Mouse (Mus musculus) mature B cell (primary cell): ENCODE measurements around the gene Asb4.
"Not testable (repeated sequence)": the region's sequence is repeated elsewhere in the genome, so short reads cannot be mapped to it uniquely, and the experiment has no call there.

Experiments used
- in situ Hi-C: fragments of 300-500 bp; cut with MboI; formaldehyde crosslinking; loops from 2 replicates; pipeline ENCODE4 v1.14.3; 2019

Gene Asb4

DNA sequence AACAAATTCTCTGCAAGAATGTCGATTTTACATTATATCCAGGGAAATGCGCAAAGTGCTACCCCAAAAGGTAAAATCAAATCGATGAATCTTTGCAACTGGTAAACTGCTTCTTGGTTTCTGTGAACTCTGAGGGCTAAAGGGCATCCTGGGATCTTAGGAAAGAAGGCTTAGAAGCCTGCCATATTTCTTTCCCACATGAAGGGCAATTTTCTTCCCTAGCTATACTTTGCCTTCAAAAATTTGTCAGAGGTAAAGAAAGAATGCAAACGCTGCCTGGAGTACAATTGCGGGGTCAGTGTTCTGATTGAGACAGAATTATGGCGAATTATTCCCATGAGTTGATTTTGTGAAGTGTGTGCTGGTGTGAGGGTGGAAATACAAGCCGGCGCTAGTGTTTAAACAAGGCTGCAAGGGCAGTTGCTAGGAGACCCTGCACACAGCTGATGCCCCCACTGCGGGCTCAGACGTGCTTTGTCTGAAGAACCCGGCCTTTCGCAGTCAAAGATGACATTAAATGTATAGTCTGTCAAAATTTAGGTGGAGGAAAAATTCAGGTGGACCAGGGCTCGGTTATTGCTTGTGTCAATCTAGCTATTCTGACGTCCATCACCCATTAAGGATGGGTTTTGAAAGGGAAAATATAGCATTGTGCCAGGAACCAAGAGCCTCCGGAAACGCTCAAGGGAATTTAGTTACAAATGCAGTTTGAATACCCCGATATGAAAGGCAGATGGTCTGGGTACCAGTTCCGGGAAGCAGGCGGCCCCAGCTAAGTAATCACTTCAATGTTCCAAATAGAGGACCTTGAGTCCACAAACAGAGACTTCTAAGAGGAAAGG lies at the start of gene Asb4:
Asb4 (plus strand) TSS at position 51 of the 842 bp plus-strand sequence.
- in situ Hi-C loops: loop anchor here (25.0 kb wide), 2 partner anchors 796 to 1871 kb away; no protein-coding TSS in a partner anchor

DNA sequence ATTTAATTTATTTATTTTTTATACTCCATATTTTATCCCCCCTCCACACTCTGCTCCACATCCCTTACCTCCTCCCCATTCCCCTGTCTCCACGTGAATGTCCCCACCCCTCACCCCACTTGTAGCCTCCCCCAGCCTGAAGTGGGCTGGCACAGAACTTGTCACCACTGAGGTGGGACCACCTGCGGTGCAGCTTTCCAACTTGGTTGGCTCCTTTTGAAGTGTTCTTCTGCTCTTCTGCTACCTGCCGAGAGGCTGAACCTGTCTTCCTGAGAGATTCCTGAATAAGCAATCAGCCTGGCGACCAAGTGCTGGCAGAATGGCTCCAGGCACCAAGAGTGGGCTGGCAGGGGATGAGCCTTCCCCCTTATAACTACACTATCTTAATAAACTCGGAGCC lies 49.2 kb upstream of the Asb4 start:
- in situ Hi-C loops: no loop called here

DNA sequence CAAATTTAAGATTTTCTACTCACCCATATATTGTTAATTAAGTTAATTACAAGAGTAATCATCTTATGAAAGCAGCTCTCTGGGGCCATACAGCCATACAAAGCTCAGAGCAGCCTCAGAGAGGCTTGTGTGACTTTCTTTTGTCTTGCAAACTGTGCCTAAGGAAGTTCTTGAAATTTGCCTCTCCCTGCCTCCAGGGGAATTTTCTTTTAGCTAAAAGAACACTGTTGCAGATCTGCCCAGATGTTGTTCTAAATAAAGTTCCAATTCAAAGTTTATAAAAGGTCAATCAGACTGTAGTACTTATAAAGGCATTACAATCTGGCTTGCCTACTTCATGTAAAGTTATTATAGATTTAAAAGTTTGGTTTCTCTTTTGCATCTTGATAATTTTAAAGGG lies 47.2 kb upstream of the Asb4 start:
- in situ Hi-C loops: not testable (repeated sequence)

DNA sequence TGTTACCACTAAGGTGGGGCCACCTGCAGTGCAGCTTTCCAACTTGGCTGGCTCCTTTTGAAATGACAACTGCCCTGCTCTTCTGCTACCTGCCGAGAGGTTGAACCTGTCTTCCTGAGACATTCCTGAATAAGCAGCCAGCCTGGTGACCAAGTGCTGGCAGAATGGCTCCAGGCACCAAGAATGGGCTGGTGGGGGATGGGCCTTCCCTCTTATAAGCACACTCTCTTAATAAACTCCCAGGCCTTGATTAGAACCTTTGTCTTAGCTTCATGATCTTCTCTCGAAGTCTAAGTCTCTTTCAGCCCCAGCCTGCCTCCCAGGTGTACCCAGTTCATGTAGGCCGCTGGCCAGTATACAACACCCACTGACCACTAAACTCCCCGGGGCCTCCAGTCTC lies 44.4 kb upstream of the Asb4 start:
- in situ Hi-C loops: not testable (repeated sequence)

DNA sequence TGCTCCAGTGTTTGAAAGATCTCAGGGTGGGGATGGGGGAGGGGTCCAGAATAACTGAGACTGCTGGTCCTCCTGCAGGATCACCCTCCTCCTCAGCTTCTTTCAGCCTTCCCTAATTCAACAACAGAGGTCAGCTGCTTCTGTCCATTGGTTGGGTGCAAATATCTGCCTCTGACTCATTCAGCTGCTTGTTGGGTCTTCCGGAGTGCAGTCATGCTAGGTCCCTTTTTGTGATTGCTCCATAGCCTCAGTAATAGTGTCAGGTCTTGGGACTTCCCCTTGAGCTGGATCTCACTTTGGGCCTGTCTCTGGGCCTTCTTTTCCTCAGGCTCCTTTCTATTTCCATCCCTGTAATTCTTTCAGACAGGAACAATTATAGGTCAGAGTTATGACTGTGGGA lies 43.9 kb upstream of the Asb4 start:
- in situ Hi-C loops: not testable (repeated sequence)

DNA sequence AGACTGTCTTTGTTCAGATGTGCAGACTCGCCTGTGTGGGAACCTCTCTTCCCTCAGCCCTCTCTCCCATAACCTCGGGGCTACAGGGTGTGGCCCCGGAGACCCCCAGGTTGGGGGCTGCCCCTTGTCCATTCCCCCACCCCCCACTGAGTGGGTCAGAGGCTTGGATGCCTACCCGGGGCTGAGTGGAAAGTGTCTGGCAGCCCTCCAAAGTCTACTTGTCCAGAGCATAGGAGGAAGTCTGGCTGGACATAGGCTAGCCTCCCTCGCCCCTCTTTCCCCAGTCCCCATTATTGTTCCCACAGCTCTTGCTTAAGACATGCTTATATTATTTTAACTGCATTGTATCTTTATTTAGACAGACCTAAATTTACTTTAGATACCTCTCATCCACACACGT lies 38.9 kb upstream of the Asb4 start:
- in situ Hi-C loops: no loop called here

DNA sequence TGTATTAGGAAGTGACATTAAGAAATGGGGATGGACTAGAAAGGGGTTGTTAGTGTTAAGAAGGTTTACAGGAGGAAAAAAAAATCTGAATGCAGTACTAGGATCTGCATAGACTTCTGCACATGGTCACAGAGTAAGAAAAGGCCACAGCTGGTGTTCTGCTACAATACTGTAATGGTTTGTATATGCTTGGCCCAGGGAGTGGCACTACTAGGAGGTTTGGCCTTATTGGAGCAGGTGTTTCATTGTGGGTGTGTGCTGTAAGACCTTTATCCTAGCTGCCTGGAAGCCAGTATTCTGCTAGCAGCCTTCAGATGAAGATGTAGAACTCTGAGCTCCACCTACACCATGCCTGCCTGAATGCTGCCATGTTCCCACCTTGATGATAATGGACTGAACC lies 25.3 kb upstream of the Asb4 start:
- in situ Hi-C loops: no loop called here

DNA sequence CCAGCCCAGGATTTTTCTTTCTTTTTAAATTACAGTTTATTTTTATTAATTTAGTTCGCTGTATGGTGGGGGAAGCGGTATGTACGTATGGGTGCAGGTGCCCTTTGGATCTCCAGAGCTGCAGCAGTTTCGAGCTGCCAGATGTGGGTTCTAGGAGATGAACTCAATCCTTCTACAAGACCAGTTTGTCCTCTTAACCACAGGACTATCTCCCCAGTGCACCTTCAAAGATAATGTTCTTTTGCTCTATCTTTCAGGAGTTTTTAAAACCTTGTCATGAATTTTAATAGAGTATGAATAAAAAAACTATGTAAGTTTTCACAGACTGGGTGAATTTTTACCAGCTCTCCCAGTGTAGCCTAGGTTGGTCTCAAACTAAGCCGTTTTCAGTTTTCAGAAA lies 22.8 kb upstream of the Asb4 start:
- in situ Hi-C loops: no loop called here

DNA sequence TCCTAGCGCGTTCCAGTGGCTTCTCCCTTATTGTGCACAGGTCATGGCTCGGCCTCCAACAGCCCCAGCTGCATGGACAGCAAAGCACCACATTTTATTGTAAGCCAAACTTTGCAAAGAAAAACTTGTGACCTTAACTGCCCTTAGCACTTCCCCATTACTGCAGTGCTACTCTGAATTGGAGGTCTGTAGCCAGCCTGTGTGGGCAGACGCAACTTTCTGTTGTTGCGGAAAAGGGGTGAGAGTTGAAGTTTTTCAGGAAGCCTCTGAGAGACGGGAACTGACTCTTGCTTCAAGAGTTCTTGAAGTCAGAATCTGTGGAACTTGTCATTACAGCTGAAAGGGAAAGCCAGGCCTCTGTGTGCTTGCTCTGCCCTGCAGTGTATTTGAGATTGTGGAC lies 21.2 kb upstream of the Asb4 start:
- in situ Hi-C loops: no loop called here

DNA sequence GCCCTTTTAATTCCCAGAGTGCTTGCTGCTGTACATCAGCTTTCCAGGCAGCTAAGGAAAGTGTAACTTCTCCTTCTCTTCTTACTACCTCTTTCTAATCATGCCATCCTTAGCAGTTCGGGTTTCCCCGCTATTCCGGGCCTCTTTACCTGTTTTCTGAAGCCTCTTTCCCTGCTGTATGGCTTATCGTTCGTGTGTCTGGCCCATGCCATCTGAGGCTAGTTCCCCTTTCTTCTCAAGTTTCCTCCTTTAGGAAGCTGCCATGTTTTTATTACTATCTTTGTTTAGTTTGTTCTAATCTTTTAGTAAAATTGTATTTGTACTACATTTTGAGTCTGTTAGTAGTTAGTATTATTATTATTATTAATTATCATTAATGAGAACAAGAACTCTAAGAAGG lies 17.3 kb upstream of the Asb4 start:
- in situ Hi-C loops: no loop called here

DNA sequence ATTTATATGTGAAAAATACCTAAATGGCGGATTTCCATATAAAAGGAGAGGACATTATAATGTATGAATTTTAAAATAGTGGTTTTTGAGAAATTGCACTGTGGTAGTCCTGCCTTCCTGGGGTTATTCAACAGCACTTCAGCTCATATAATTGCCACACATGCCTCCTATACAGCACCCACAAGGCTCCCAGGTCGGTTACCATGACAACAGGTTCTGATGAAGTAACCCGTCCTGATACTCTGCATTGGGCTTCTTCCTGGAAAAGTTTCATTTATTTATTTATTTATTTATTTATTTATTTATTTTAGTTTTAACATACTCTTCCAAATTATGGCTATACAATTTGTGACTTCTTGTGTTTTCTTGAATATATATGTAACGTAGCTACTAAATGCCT lies 6.3 kb upstream of the Asb4 start:
- in situ Hi-C loops: loop anchor here (25.0 kb wide), 2 partner anchors 790 to 1865 kb away; no protein-coding TSS in a partner anchor

DNA sequence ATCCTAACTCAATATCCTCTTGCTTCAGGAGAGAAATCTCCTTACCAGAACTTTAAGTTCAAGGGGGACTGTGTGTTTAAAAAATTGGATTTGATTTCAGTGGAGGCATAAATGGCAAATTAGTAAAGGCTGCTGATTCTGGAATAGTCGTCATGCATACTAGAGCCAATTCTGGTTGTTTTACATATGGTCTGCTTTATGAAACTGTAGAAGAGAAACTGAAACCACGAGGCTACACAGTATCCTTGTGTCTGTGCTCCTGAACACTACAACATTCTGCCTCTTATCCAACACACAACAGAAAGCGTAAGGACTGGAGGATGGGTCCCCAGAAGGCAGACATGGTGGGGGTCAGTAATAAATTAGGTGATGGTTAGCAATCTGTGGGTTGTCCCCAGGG lies 4.1 kb upstream of the Asb4 start:
- in situ Hi-C loops: loop anchor here (25.0 kb wide), 2 partner anchors 792 to 1867 kb away; no protein-coding TSS in a partner anchor

DNA sequence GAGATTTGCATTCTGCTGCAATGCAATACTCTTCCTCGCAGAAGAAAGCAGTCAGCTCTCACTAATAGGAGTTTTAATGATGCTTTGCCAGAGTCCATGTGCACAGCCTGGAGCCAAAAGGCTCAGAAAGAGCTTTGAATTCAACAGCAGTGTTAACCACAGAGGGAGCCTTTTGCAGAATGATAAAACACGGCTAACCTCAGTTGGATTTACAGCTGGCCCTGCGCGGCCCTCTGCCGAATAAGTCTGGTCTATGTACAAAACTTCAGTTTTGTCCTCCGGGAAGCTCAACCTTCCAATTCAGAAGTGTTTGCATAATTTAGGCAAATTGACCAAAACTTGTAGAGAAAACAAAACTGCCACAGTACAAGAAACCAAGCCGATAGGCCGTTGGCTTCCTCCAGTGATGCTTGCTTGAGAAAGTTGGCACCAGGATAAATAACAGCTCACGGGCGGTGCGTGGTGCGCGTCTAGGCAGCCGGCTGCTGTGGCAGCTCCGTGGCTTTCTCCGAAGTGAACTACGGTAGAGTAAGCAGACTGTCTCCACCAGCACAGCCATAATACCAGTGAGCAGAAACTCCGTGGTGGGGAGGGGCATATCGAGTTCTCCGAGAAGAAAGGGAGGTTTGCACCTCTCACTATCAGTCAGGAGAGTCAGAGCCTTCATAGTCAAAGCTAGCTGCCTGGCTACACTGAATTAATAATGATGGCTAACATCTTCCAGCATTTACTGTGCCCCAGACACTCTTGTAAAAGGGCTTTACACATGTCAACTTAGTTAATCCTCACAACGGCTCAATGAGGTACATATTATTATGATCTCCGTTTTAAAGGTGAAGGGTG lies 3.2 kb upstream of the Asb4 start:
- in situ Hi-C loops: loop anchor here (25.0 kb wide), 2 partner anchors 793 to 1868 kb away; no protein-coding TSS in a partner anchor

DNA sequence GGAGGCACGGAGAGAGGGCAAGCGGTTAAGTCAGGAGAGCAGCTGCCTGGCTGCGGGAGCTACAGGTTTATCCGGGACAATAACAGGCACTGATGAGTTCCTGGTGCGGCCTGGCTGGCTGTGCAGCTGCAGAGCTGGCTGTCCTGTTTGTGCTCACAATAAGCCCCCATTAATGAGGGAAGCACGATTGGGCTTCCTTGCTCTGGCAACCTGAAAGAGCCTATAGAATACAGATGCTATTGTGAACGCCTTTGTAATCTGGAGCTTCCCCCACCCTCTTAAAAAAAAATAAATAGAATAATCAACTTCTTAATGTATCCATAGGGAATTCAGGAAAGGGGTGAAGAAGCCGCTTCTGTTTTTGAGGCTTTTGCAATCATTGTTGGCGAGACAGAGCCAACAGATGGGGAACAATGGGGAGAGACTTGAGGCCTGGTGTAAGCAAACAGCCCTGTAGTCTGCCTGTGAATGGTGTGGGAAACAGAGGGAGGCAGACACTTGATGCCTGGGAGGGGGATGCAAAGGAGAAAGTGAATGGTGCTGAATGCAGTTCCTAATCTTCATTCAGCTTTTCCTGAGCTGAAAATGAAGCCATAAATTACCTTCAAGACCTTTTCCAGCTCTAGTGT lies 2.4 kb upstream of the Asb4 start:
- in situ Hi-C loops: loop anchor here (25.0 kb wide), 2 partner anchors 793 to 1868 kb away; no protein-coding TSS in a partner anchor

DNA sequence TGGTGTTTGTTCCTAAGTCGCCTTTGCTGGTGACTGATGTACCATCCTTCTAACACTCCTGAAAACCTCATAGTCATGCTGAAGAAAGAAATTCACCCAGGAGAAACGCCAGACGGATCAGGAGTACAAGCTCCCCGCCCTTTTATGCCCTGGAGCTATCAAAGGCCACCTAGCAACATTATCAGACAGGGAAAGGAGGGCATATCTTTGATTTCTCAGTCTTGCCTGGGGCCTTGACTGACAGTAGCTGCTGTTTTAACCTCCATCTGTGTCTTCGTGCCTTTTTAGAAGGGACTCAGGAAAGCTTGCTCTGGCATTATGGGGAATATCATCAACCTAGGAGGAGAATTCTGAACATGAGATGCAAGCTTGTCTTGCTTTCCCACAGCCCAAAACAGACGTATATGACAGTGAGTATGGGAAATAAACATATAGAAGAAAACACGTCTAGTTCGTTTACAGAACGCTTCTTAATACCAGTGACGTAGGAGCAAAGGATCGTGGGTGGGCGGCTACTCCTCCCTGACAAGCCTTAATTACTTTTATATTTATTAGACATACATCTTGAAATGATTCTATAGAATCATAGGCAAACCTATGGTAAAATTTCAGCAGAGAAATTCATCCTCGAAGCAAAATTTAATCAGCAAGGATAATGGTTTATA lies 1.1 kb upstream of the Asb4 start:
- in situ Hi-C loops: loop anchor here (25.0 kb wide), 2 partner anchors 795 to 1870 kb away; no protein-coding TSS in a partner anchor

DNA sequence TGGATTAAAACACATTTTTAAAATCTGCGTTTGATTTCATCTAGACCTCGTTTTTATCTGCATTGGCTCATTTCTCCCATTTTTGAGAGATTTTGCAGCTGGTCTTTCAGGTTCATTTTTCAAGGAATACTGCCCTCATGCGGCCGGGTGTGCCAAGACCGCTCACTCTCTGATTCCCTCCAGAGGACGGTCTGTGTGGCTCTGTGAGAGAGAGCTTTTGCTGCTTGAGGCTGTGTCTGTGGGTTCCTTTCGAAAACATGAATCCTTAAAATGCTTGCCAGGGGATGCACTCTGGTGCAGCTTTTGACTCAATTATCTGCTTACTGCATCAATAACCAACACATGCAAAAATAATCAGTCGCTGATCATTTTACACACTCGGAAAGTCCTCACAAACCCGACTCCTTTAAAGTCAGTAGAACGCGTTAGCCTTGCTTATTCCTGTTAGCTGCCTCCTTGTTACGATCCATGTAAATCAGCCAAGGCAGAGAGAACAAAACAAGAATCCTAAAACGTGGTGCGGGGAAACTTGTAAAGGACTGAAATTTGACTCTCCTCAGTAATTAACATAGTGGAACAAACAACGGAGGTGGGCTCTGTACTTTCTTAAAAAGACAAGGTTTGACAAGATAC lies 487 bp upstream of the Asb4 start:
- in situ Hi-C loops: loop anchor here (25.0 kb wide), 2 partner anchors 795 to 1870 kb away; no protein-coding TSS in a partner anchor

DNA sequence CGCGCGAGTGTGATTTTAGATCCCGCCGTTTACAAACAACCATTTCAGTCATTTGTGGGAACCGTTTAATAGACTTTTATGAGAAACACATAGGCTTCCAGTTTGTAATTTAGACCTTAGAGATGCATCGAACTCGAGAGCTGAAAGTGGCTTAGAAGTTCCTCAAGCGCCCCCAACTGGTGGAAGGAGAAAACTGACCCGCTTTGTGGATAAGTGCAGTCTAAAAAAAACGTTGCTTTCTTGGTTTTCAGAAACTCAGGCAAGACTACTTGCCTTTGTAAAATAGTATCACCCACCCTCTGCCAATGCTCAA lies 948 bp downstream of the Asb4 start:
- in situ Hi-C loops: loop anchor here (25.0 kb wide), 2 partner anchors 797 to 1872 kb away; no protein-coding TSS in a partner anchor

DNA sequence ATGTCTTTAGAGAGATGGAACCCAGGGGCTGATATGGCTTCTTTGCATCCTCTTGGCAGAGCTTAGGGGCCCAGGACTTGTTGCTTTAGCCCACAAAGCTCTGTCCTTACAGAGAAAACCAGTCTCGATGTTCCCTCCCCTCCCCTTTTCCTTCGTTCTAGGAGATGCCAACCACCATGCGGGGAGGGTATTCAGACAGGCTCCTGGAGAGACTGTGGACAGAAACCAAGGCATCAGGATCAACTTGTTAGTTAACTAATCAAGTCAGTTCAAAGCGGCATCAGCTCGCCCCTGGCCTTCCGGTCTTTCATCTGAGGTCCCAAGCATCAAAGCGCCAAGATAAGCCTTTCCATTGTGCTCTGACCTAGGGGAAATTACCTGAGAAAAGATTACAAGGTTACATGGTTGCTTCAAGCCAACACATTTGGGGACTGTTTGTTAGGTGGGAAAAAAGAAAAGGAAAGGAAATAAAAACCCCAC lies 2.0 kb downstream of the Asb4 start:
- in situ Hi-C loops: loop anchor here (25.0 kb wide), 2 partner anchors 798 to 1873 kb away; no protein-coding TSS in a partner anchor

DNA sequence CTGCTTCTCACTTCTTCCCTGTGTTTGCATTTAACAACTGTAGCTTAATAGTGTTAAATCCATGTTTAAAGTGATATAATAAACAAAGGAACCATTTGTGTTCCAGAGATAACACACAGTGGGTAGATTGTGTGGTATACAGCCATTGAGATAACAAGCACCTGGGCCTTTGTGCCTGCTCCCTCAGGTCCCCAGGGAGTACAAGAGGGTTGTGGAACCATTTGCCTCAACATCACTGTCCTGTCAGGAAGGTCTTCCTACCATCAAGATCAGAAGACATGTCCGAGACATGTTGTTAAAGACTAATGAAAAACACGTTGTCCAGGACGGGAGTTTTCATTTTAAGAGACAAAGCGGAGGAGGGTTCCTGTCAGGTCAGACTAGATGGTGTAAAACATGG lies 3.3 kb downstream of the Asb4 start:
- in situ Hi-C loops: loop anchor here (25.0 kb wide), 2 partner anchors 799 to 1874 kb away; no protein-coding TSS in a partner anchor

DNA sequence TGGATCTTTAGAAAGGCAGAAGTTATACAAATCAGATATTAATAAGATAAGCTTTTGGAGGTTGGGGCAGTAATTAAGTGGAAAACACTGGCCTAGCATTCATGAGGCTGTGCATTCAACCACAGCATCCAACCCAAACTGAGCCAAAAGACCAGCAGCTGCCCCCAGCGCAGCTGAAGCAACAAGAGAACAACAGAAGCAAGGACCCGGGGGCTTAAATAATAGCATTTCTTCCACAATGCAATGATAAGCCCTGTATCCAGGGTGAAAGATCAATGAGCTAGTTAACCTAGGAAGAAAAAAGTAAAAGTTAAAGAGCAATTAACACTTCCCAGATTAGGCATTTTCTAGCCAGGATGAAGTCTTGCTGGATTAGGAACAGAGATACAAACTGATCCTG lies 4.2 kb downstream of the Asb4 start:
- in situ Hi-C loops: loop anchor here (25.0 kb wide), 2 partner anchors 800 to 1875 kb away; no protein-coding TSS in a partner anchor

DNA sequence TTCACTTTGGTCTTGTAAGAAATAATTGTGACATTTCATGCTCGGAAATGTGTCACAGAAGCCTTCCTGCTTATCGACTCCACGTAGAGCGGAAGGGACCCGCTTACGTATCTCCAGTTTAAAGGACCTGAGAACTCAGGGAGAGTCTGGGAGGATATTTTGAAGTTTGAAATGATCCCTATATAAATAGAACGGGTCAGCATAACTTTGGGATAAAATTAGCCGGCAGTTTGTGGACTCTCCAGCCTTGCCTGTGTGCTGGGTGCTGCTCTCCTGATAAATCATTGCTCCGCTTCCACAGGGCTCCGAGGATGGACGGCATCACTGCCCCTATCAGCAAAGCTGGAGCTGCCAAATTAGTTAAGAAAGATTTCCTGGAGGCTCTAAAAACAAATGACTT lies 7.1 kb downstream of the Asb4 start:
- in situ Hi-C loops: loop anchor here (25.0 kb wide), 2 partner anchors 803 to 1878 kb away; no protein-coding TSS in a partner anchor
